Mouse (Mus musculus): Measurements from ENCODE around the gene Hoxa3.

Hoxa3 gene

GRCm38 (mm10) chr6:52231885-52232567, 18.9 kb upstream of the Hoxa3 start:
- DNase-seq: no peak

DNA sequence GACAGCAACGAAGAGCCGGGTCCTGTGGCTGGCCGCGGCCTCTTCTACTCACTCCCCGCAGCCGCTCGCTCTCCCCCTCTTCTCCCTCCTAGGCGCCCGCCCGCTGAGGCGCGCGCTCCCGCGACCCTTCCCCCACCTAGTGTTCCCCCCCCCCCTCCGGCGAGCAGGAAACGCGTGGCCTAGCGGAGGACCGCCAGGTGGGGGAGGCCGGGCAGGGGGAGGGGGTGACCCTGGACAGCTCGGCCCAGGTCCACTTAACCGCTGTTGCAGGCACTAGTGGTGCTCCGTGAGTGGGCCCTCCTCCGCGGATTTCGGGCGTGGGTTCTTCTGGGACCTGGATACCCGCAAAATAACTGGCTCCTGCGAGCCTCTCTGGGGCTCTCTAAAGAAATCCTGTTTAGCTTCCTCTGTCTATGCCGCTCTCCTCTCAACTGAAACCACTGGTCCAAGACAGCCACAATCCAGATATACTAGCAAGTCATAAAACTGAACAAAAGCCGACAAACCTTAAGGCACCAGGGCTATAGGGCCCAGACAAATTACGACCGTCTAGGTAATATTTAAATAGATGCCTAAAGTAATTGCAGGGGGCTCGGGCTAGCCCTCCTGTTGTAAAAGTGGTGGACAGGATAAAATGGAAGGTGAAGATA, 17.5 kb upstream of the Hoxa3 start, which contains the start of gene Hoxa9:
Gene Hoxa9, minus strand, starts transcription at position 574 of the 650 bp plus-strand sequence.
- no peak for DNase-seq

DNA sequence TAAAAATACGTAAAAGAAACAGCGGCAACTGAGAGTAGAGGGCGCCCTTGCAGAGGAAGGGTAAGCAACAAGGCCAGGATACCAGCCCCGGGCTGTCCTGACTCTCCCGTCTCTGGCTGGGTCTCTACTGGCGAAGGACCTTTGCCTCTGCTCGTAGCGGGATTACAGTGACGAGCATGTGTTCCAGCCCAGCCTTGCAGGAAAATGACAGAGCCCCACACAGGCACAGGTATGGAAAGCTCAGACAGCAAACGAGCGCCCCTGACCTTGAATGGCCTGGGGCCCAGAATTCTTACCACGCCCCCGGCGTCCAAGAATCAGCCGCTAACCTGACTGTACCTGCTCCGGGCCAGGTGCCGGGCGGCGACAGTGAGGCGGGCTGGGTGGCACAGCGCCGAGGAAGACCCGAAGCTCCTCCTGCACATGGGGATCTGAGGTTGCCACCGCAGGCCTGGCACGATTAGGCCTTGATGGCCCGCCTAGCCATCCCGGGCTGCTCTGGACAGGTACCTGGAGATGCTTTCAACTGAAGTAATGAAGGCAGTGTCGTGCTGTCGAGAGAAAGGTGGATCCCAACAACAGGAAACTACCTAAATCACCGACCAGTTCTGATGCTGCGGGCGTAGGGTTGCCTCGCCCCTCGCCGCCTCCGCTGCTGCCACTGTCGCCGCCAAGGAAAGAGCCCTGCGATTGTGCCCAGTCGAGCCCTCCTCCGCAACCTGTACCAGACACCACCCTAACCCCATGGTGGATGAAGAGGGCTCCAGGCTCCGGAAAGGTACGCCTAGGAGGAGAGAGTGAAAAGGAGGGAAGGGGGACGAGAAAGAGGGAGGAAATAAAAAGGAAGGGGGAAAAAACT, 16.7 kb upstream of the Hoxa3 start:
- no peak for DNase-seq

DNA sequence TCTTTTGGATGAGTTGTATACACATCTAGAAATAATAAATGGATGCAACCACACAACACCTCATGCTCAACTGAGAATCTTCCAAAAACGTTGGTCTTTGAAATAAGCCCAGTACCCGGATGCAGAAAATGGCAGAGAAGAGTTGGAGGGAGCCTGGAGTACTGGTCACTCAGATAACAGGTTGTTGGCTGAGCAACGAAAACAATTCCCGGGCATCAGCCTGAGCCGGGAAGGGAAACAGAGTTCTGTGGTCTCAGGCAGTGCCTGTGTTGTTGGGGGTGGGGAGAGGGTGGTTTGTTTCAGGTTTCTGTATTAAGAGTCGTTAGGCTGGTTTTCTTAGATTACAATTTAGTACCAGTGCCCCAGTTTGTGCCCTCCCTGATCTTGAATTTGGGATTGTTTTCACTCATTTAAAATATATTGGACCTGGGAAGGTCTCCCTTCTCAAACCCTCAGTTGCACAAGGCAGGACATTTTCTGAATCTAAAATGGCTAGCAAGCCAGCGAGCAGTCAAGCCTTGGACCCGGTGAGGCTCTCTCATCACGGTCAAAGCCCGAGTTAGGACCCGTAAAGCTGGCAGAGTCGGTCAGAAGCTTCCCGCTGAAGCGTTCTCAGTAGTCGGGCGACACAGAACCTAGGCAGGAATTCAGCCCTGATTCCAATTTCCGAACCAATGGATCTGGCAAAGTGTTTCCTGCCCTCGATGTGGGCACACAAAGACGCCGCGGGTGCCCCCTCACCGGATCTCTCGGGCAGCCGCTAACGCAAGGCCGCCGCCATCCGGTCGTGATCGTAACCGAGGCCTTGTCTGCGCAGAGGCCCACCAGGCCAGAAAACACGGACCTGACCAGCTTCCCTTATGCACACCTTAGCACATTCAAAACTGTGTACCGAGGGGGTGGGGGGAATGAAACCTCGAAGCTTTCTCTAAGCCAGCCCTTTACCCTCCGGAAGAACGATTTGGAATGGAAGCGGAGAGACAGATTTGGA, 15.6 kb upstream of the Hoxa3 start:
- DNase-seq: no peak

- DNase-seq: no peak
These were observed 14.5 kb upstream of the Hoxa3 start for GRCm38 (mm10) chr6:52227470-52228222.

- no peak for DNase-seq
These were observed 13.6 kb upstream of the Hoxa3 start for GRCm38 (mm10) chr6:52226569-52227257.

DNA sequence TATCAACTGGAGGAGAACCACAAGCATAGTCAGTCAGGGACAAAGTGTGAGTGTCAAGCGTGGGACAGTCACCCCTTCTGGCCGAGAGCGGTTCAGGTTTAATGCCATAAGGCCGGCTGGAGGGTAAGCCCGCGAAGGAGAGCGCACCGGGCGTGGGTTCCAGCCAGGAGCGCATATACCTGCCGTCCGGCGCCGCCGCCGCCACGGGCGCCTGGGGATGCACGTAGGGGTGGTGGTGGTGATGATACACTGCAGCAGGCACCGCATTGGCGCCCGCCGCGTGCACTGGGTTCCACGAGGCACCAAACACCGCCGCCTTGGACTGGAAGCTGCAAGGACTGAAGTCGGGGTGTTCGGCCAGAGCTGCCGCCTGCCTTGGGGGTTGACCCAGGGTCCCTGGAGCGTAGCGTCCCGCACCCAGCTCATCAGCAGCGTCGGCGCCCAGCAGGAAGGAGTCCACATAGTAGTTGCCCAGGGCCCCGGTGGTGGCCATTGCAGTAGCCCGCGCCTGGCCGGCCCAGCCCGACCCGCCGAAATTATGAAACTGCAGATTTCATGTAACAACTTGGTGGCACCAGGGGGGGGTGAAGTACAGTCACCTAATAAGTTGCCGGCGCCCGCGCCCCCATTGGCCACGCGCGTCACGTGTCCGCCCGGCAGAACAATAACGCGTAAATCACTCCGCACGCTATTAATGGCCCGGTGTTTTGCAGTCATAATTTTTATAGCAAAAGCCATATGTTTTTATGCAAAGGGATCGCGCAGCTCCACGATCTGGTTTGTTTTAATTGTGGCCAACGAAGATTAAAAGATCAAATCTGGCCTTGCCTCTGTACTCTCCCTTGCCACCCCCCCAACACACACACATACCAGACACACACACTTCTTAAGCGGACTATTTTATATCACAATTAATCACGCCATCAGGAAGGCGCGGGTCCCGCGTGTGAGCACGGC, 12.8 kb upstream of the Hoxa3 start:
- peak; percentile 47 for DNase-seq

GRCm38 (mm10) chr6:52224895-52225611, 11.9 kb upstream of the Hoxa3 start:
- no peak for DNase-seq

DNA sequence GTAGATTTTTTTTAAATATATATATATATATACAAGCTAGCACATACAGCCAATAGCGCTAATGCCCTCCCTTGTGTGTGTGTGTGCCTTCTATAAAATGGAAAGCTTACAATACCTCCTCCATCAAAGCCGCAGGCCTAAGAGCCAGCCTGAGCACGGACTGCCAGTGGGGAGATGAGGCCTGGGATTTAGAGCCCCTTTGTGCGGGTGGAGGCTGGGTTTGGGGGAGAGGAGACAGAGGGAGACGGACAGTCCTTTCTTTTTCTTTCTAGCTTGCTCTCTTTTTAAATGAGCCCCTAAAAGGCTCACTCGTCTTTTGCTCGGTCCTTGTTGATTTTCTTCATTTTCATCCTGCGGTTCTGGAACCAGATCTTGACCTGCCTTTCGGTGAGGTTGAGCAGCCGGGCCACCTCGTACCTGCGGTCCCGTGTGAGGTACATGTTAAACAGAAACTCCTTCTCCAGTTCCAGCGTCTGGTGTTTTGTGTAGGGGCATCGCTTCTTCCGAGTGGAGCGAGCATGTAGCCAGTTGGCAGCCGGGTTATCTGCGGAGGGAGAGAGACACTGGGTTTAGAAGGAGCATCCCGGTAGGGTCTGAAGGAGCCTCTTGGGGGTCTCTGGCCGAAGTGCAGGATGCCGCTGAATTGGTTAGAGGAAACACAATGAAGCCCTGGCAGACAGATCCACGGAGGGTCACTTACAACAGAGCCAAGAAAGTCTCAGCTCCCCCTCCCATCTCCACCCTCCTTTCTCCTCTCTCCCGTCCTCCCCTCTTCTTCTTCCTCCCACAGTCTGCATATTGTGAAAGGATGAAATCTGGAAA, 11.0 kb upstream of the Hoxa3 start:
- no peak for DNase-seq

GRCm38 (mm10) chr6:52222729-52223128, 9.6 kb upstream of the Hoxa3 start:
- peak; percentile 2 for DNase-seq

DNA sequence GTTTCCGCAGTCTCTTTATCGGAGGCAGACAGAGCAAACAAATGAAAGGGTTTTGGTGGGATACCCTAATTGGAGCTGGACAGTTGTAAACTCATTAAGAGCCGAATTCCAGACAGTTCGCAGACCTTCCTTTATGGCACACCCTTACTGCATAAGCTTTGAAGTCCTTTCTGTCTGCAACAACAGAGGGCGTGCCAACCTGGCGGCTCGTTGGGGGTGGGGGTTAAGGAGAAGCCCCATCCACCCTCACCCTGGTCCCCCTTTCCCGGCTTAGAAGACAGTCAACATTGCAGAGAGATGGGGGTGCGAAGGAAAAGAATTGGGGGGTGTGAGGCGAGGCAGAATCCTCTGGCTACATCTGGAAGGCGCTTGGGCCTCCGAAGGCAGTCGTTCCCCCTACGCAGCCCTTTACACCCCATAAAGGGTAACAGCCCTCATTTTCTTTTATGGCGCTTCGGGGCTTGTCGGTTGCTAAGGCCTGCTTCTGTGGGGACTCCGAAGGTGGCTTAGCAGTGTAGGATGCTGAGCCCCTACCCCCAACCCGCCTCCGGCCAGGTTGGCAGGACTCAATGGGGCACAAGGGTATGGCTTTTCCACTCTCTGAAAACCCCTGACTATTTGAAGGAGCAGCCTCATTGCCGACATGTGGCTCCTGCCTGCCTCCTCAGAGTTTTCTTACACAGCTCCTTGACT, 9.0 kb upstream of the Hoxa3 start:
- DNase-seq: peak; percentile 1

- peak; percentile 73 for DNase-seq
These were observed 8.3 kb upstream of the Hoxa3 start, which contains the start of gene Hoxa7 for GRCm38 (mm10) chr6:52221337-52221992. Gene Hoxa7, minus strand, starts transcription at chr6:52221854.

DNA sequence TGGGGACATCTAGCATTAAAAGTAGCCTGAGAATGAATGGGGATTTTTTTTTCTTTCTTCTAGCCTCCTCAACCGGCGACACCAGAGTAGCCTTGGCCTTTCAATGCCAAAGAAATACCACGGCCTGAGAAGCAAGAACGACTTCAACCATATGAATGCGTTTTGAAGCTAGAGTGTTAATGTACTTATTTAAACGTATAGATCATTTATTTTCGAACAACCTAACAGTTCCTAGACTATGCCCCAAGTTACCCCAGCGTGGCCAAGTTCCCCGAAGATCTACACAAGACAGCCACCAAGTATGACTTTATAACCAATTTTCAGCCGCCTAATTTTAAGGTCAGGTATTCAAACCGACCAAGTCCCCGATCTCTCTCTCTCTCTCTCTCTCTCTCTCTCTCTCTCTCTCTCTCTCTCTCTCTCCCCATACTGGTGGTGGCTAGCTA, 7.8 kb upstream of the Hoxa3 start:
- peak; percentile 0 for DNase-seq

DNA sequence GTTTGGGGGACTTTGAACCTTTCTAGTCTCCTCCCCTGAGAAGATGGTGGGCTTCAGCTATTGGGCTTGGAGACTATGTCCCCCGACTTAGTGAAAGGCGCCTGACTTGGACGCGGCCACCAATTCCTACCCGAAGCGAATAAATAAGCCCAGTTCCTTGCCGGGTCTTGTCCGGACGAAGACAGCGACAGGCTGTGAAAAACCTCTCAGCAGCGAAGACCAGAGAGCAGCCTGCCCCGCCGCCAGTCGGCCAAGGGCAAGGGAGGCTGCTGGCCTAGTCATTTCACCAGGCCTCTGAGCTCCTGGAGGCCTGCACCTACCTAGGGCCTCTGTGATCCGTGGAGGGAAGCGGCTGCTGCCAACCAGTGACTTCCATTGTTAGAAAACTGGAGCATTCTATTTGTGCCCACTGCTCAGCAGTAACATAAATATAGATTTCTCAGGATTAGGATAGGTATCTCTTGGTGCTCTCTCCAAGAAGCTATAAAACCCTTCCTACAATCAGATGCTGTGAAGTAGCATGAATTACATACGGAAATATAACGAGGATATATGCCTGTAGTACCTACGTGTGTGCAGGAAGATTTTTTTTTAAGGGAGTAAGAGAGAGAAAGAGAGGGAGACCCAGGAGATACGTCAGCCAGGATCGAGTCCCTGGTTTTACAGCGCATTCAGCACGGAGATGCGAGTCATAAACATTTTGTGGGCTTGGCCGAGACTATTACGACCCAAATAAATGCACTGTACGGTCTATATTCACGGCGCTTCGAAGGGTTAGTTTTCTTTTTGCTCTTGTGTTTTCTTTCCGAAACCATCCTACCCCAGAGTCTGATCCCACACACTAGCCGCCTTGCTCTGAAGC, 7.1 kb upstream of the Hoxa3 start:
- peak; percentile 10 for DNase-seq

GRCm38 (mm10) chr6:52219234-52219942, 6.3 kb upstream of the Hoxa3 start:
- DNase-seq: peak; percentile 3
